Mouse (Mus musculus): ENCODE measurements around the gene Hipk4.

Hipk4 gene

GRCm38 (mm10) chr7:27522967-27523366 is at the start of gene Hipk4:
Gene Hipk4, plus strand, starts transcription at chr7:27523267.
- DNase-seq (ENCODE audit: low read depth, low spot score): no peak

- no peak for DNase-seq (ENCODE audit: low read depth, low spot score)
Measured at GRCm38 (mm10) chr7:27473835-27474489, 49.1 kb upstream of the Hipk4 start.

GRCm38 (mm10) chr7:27474490-27474954 is 48.5 kb upstream of the Hipk4 start:
- peak; percentile 95 for DNase-seq (ENCODE audit: low read depth, low spot score)

DNA sequence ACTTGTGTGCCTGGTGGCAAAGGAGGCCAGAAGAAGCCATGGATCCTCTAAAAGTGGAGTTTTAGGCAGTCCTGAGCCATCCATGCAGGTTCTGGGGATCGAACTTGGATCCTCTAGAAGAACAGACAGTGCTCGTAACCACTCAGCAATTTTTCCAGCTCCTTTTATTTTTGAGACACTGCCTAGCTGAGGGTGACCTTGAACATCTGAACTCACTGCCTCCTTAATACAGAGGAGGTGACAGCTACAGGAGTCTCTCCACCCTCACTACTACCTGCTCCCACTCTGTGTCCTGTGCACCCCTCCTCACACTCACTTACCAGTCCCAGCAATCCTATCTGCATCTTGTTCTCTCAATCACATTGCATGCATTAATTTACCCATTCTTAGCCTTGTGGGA is 47.5 kb upstream of the Hipk4 start:
- no peak for DNase-seq (ENCODE audit: low read depth, low spot score)

DNA sequence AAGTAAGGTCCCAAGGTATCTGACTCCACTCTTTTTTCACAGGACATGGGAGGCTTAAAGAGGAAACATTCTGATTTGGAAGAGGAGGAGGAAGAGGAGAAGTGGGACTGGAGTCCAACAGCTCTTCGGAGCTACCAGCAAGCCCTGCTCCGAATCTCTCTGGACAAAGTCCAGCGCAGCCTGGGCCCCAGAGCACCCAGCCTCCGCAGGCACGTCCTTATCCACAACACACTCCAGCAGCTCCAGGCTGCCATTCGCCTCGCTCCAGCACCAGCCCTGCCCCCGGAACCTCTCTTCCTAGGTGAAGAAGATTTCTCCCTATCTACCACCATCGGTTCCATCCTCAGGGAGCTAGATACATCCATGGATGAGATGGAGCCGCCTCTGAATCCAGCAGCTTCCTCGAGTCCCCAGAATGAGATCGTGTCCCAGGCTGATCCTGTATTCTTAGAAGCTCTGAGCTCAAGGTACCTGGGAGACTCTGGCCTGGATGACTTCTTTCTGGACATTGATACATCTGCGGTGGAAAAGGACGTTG is 46.9 kb upstream of the Hipk4 start:
- no peak for DNase-seq (ENCODE audit: low read depth, low spot score)

DNA sequence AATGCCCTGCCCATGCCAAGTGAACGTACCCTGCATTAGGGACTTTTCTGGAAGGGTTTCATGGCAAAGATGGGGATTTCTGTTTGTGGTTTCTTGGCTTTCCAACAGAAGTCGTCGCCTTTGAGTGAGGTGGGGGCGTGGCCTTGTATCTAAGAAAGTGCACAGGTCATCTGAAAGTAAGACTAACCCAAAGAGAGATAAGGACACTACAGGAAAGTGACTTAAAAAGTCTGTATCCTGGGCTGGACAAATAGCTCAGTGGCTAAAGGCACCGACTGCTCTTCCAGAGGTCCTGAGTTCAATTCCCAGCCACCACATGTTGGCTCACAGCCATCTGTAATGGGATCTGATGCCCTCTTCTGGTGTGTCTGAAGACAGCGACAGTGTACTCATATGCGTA is 44.5 kb upstream of the Hipk4 start:
- no peak for DNase-seq (ENCODE audit: low read depth, low spot score)

DNA sequence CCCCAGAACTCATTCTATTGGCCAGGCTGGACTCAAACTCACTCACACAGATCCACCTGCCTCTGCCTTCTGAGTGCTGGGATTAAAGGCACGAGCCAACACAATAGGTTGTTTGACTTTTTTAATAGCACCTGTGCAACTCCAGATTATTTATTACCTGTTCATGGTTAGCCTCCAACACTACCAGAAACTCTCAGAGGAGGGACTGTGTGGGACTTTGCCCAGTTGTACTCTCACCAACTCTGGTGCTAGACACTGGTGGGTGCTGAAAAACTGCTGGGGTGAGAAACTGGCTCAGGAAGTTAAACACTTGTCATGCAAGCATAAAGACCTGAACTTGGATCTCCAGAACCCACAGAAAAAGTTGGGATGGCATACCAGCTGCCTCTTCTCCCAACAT is 43.3 kb upstream of the Hipk4 start:
- no peak for DNase-seq (ENCODE audit: low read depth, low spot score)

GRCm38 (mm10) chr7:27480506-27480905 is 42.6 kb upstream of the Hipk4 start:
- DNase-seq (ENCODE audit: low read depth, low spot score): no peak

GRCm38 (mm10) chr7:27480927-27481626 is 42.0 kb upstream of the Hipk4 start:
- DNase-seq (ENCODE audit: low read depth, low spot score): no peak

DNA sequence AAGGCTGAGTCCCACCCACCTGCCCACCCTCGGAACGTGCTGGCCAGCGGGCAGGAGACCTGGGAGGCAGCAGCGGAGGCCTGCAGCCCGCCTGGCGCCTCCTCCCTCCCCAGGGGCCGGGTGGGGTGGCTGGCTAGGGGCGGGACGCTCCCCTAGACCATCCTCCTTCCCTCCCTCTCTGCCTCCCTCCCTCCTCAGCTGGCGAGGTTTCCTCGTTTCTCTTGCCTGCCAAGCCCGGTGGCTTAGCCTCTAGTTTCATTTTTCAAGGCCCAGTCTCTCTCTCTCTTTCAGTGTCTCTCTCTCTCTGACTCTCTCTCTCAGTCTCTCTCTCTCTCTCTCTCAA is 41.5 kb upstream of the Hipk4 start:
- DNase-seq (ENCODE audit: low read depth, low spot score): no peak

DNA sequence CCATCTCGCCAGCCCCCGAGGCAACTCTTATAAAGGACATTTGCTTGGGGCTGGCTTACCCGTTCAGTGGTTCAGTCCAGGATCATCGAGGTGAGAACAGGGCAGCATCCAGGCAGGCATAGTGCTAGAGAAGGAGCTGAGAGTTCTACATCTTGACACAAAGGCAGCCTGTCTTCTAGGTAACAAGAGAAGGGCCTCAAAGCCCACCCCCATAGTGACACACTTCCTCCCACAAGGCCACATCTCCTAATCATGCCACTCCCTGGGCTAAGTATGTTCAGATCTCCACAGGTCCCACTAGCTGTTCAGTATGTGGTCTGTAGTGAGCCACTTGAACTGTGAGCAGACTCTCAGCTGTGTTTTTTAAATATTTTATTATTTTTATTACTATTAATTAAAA is 39.2 kb upstream of the Hipk4 start:
- no peak for DNase-seq (ENCODE audit: low read depth, low spot score)

DNA sequence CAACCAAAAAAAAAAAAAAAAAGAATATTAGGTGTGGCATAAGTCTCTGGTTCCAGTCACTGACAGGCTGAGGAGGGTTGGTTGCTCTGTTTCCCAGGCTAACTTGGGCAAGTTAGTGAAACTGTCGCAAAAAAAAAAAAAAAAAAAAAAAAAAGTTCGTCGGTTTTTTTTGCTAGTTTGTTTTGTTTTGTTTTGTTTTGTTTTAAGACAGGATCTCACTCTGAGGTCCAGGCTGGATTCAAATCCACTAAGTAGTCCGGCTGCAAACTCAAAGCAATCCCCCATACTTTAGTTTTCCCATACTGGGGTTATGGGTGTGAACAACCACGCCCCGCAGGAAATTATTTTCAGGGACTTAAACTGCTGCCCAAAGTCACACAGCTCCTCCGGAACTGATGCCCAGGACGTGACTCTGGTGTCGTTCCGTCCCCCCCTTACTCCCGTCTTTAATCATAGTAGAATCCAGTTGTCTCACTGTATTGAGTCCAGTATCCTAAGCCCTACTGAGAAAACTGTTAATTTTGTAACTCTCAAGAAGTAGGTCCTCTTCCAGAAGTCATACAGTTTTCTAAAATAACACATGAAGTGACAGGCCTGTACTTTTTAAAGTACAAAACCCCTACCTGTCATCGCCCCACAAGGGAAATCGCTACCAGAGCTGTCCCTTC is 36.8 kb upstream of the Hipk4 start:
- no peak for DNase-seq (ENCODE audit: low read depth, low spot score)

GRCm38 (mm10) chr7:27486770-27487697 is 36.0 kb upstream of the Hipk4 start, which contains the start of gene Sertad1:
Gene Sertad1, plus strand, starts transcription at chr7:27486910.
- DNase-seq (ENCODE audit: low read depth, low spot score): peak; percentile 98

- DNase-seq (ENCODE audit: low read depth, low spot score): no peak
Measured at GRCm38 (mm10) chr7:27487740-27488268, 35.3 kb upstream of the Hipk4 start.

DNA sequence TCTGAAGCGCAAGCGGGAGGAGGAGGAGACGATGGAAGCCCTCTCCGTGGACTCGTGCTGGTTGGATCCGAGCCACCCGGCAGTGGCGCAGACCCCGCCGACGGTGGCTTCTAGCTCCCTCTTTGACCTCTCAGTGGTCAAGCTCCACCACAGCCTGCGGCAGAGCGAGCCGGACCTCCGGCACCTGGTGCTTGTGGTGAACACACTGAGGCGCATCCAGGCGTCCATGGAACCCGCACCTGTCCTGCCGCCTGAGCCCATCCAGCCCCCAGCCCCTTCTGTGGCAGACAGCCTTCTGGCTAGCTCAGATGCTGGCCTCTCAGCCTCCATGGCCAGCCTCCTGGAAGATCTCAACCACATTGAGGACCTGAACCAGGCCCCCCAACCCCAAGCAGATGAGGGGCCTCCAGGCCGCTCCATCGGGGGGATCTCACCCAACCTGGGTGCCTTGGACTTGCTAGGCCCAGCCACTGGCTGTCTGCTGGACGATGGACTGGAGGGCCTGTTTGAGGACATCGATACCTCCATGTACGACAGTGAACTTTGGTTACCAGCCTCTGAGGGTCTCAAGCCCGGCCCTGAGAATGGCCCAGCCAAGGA is 33.7 kb upstream of the Hipk4 start:
- DNase-seq (ENCODE audit: low read depth, low spot score): no peak

DNA sequence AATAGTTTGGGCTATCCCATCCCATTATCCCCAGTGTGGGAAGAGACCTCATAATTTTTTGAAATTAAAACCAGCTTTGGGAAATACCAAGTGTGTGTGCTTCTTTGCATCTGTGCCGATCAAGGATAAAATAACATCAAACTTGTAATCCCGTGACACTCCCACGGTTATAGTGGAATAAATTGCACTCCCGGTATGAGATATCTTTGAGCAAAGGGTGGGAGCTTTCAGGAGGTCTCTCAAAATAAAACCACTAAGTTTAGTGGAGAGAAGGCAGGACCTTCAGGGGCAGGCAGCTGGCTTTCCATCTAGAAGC is 32.9 kb upstream of the Hipk4 start:
- no peak for DNase-seq (ENCODE audit: low read depth, low spot score)

GRCm38 (mm10) chr7:27490543-27491329 is 32.3 kb upstream of the Hipk4 start:
- DNase-seq (ENCODE audit: low read depth, low spot score): no peak

- DNase-seq (ENCODE audit: low read depth, low spot score): no peak
Measured at GRCm38 (mm10) chr7:27491856-27492255, 31.2 kb upstream of the Hipk4 start.

DNA sequence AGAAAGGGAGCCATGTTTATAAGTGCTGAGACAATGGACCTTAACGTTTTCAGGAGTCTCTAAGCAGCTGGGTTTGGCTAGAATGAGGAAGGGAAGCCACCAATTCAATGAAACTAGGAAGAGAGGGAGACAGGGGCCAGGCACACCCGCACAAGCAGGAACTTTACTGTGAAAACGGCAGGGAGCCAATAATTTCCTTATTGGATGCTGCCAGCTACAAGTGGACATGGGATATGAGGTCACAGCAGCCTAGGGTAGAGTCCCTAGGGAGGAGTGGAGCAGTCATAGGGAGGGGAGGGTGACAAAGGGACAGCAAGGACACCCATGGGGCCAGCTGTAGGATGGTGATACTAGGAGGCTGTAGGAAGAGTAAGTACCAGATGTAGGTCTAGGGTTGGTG is 30.0 kb upstream of the Hipk4 start:
- no peak for DNase-seq (ENCODE audit: low read depth, low spot score)

DNA sequence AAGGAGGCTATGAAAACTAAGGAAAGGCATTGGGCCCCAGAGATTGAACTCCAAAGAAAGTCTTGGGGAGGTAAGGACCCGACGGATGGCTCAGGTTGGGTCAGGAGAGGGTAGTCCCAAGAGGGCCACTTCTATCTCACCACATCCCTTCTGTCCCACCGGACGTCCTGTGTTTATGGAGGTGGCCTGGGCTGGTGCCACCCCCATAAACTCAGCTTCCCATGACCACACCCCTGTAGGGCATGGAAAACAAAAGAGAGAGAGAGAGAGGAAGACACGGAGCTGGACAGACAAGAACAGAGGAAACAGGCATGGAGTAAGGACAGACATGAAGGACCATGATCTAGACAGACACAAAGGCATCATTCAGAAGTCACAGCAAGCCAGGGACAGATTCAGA is 29.6 kb upstream of the Hipk4 start:
- no peak for DNase-seq (ENCODE audit: low read depth, low spot score)

Measured in brain, embryonic 18.5 days (tissue).